18 mouse cellular contexts compared by ENCODE assay signal in genomic region chr3:89898011-89898410, GRCm38 (mm10). TPM values are rescaled to one million over a fixed set of nuclear protein-coding genes. Genes with fewer than 3 reads are reported as not detected.
DNase-seq lines count a peak whose midpoint lies in the region; ATAC-seq and TF ChIP-seq lines count a peak whose summit lies in the region.
"Had no signal": no experiment of that assay in that cellular context is flagged by ENCODE, and none has a peak within 500 bp of the region (broad histone marks: within the 10 kb centered on the region; RNA-seq: fewer than 3 reads in every experiment).

No protein-coding gene starts in this region.

- ATAC-seq in heart, postnatal 0 days (ENCODE audit: insufficient read depth, low read depth): no peak
- ATAC-seq in liver, postnatal 0 days: no peak
- ATAC-seq in liver, embryonic 11.5 days (replicated peaks; ENCODE audit: low FRiP score): no peak
- no peak for ATAC-seq in limb, embryonic 15.5 days (ENCODE audit: insufficient number of reproducible peaks, low FRiP score, low TSS enrichment, low read depth)
- no peak for ATAC-seq in stomach, postnatal 0 days (ENCODE audit: low FRiP score, low TSS enrichment)
- ATAC-seq: forebrain, embryonic 16.5 days; intestine, embryonic 15.5 days had no signal

- no peak for TF ChIP-seq CTCF in heart, postnatal 0 days (IDR thresholded peaks at IDR 0.05; ENCODE audit: low read depth)
- no peak for TF ChIP-seq CTCF in liver, postnatal 0 days (IDR thresholded peaks at IDR 0.05; ENCODE audit: low read depth)
- TF ChIP-seq CTCF in stomach, postnatal 0 days (IDR thresholded peaks at IDR 0.05; ENCODE audit: low read depth): no peak

- no peak for TF ChIP-seq EP300 in heart, postnatal 0 days (IDR thresholded peaks at IDR 0.05; ENCODE audit: low read depth)
- TF ChIP-seq EP300 in liver, postnatal 0 days (IDR thresholded peaks at IDR 0.05; ENCODE audit: low read depth): no peak
- no peak for TF ChIP-seq EP300 in stomach, postnatal 0 days (optimal IDR thresholded peaks at IDR 0.05)

- no peak overlapping the region for H3K9ac ChIP-seq in heart, postnatal 0 days (replicated peaks; ENCODE audit: low read depth, low read length)
- H3K9ac ChIP-seq in liver, postnatal 0 days (replicated peaks): peak overlapping the region; percentile 44; the same call in 1 of the 2 replicates
- no peak overlapping the region for H3K9ac ChIP-seq in liver, embryonic 11.5 days (ENCODE audit: low read depth, low read length)
- no peak overlapping the region for H3K9ac ChIP-seq in limb, embryonic 15.5 days
- H3K9ac ChIP-seq in stomach, postnatal 0 days (ENCODE audit: low read length): no peak overlapping the region; the same call in 1 of the 2 replicates
- H3K9ac ChIP-seq: forebrain, embryonic 12.5 days; hindbrain, embryonic 14.5 days; intestine, embryonic 15.5 days had no signal

- peak; percentile 2 for DNase-seq in heart, postnatal 0 days (ENCODE audit: low spot score)
- no peak for DNase-seq in heart, postnatal 10 days
- DNase-seq in liver, postnatal 0 days: no peak
- no peak for DNase-seq in liver, embryonic 11.5 days (ENCODE audit: low spot score)
- DNase-seq in stomach, postnatal 0 days (ENCODE audit: low spot score): no peak
- DNase-seq in cerebellum, postnatal 25 days: no peak
- DNase-seq: adrenal gland, adult 8-10 months; cerebellum, adult 11 months; cerebellum, adult 9-10 months; cerebellum, postnatal 36 days; gastrocnemius, postnatal 25 days had no signal

- H3K9me3 ChIP-seq in heart, postnatal 0 days (replicated peaks; ENCODE audit: control insufficient read depth, low read length): no peaks in the 10 kb centered on the region
- no peaks in the 10 kb centered on the region for H3K9me3 ChIP-seq in liver, postnatal 0 days (ENCODE audit: low read length)
- no peaks in the 10 kb centered on the region for H3K9me3 ChIP-seq in liver, embryonic 11.5 days (ENCODE audit: control insufficient read depth, low read length)
- H3K9me3 ChIP-seq in limb, embryonic 15.5 days: no peaks in the 10 kb centered on the region
- no peaks in the 10 kb centered on the region for H3K9me3 ChIP-seq in stomach, postnatal 0 days (ENCODE audit: control insufficient read depth, low read length)
- H3K9me3 ChIP-seq: forebrain, embryonic 12.5 days; heart, embryonic 10.5 days; hindbrain, embryonic 10.5 days; intestine, embryonic 15.5 days had no signal

- H3K27me3 ChIP-seq in heart, postnatal 0 days (ENCODE audit: control insufficient read depth, insufficient read depth, low read length): peaks cover 9% of the 10 kb centered on the region; the same call in 1 of the 2 replicates
- no peaks in the 10 kb centered on the region for H3K27me3 ChIP-seq in liver, postnatal 0 days (ENCODE audit: insufficient read depth, low read length)
- H3K27me3 ChIP-seq in liver, embryonic 11.5 days (replicated peaks; ENCODE audit: control insufficient read depth, insufficient read depth, low read length): no peaks in the 10 kb centered on the region
- no peaks in the 10 kb centered on the region for H3K27me3 ChIP-seq in limb, embryonic 15.5 days
- H3K27me3 ChIP-seq in stomach, postnatal 0 days (ENCODE audit: control insufficient read depth, insufficient read depth, low read length): no peaks in the 10 kb centered on the region
- H3K27me3 ChIP-seq: forebrain, embryonic 12.5 days; intestine, embryonic 15.5 days had no signal

- H3K4me1 ChIP-seq in heart, postnatal 0 days (ENCODE audit: control insufficient read depth, insufficient read depth): peaks cover 5% of the 10 kb centered on the region; the same call in 1 of the 2 replicates
- peaks cover 46% of the 10 kb centered on the region for H3K4me1 ChIP-seq in liver, postnatal 0 days (ENCODE audit: insufficient read depth)
- peaks cover 9% of the 10 kb centered on the region for H3K4me1 ChIP-seq in liver, embryonic 11.5 days (replicated peaks; ENCODE audit: control insufficient read depth, insufficient read depth, low read length)
- peaks cover 11% of the 10 kb centered on the region for H3K4me1 ChIP-seq in limb, embryonic 15.5 days
- H3K4me1 ChIP-seq in stomach, postnatal 0 days (replicated peaks; ENCODE audit: control insufficient read depth, insufficient read depth): peaks cover 14% of the 10 kb centered on the region; the same call in 1 of the 2 replicates

- H3K4me2 ChIP-seq in heart, postnatal 0 days (ENCODE audit: low read depth, low read length): no peak overlapping the region
- H3K4me2 ChIP-seq in liver, postnatal 0 days (ENCODE audit: low read depth, low read length): no peak overlapping the region
- H3K4me2 ChIP-seq in liver, embryonic 11.5 days: no peak overlapping the region
- no peak overlapping the region for H3K4me2 ChIP-seq in limb, embryonic 15.5 days
- no peak overlapping the region for H3K4me2 ChIP-seq in stomach, postnatal 0 days (replicated peaks; ENCODE audit: low read depth)
- H3K4me2 ChIP-seq: forebrain, embryonic 12.5 days; hindbrain, embryonic 14.5 days; intestine, embryonic 15.5 days had no signal

- no peaks in the 10 kb centered on the region for H3K36me3 ChIP-seq in heart, postnatal 0 days (replicated peaks; ENCODE audit: control insufficient read depth, insufficient read depth, low read length)
- peaks cover 5% of the 10 kb centered on the region; the same call in 1 of the 2 replicates for H3K36me3 ChIP-seq in liver, postnatal 0 days (replicated peaks; ENCODE audit: insufficient read depth, low read length)
- no peaks in the 10 kb centered on the region for H3K36me3 ChIP-seq in liver, embryonic 11.5 days (ENCODE audit: control insufficient read depth, insufficient read depth, low read length)
- H3K36me3 ChIP-seq in limb, embryonic 15.5 days: no peaks in the 10 kb centered on the region
- no peaks in the 10 kb centered on the region for H3K36me3 ChIP-seq in stomach, postnatal 0 days (ENCODE audit: control insufficient read depth, insufficient read depth, low read length)
- H3K36me3 ChIP-seq: forebrain, embryonic 12.5 days; heart, embryonic 10.5 days; hindbrain, embryonic 10.5 days; intestine, embryonic 15.5 days had no signal

- intact Hi-C loops in heart, postnatal 10 days (cut with DNase I): no loop called here

- H3K27ac ChIP-seq in heart, postnatal 0 days (ENCODE audit: low read depth): no peak overlapping the region
- peak overlapping the region; percentile 89 for H3K27ac ChIP-seq in liver, postnatal 0 days (ENCODE audit: low read depth)
- H3K27ac ChIP-seq in liver, embryonic 11.5 days (ENCODE audit: low read depth, low read length): no peak overlapping the region
- H3K27ac ChIP-seq in limb, embryonic 15.5 days: peak overlapping the region; percentile 63
- 0 out of 2 replicates have a peak overlapping the region, but pooled peaks have one; percentile 5 for H3K27ac ChIP-seq in stomach, postnatal 0 days (replicated peaks)
- H3K27ac ChIP-seq: forebrain, embryonic 12.5 days; heart, embryonic 10.5 days; hindbrain, embryonic 10.5 days; hindbrain, embryonic 14.5 days; intestine, embryonic 15.5 days had no signal

- whole genome bisulfite sequencing in heart, postnatal 0 days: 64% methylated on average over 10 of the region's 10 CpGs
- 79% methylated on average over 10 of the region's 10 CpGs for WGBS in liver, postnatal 0 days (ENCODE audit: insufficient replicate concordance)
- WGBS in liver, embryonic 11.5 days: 75% methylated on average over 10 of the region's 10 CpGs
- WGBS in limb, embryonic 15.5 days: 56% methylated on average over 10 of the region's 10 CpGs
- 70% methylated on average over 10 of the region's 10 CpGs for WGBS in stomach, postnatal 0 days

- H3K4me3 ChIP-seq in heart, postnatal 0 days (ENCODE audit: low read depth, low read length): no peak overlapping the region
- no peak overlapping the region for H3K4me3 ChIP-seq in liver, postnatal 0 days (ENCODE audit: low read depth, low read length)
- H3K4me3 ChIP-seq in liver, embryonic 11.5 days (ENCODE audit: low read depth, low read length): no peak overlapping the region
- no peak overlapping the region for H3K4me3 ChIP-seq in limb, embryonic 15.5 days
- no peak overlapping the region for H3K4me3 ChIP-seq in stomach, postnatal 0 days (ENCODE audit: low read depth, low read length)
- H3K4me3 ChIP-seq: forebrain, embryonic 12.5 days; heart, embryonic 10.5 days; hindbrain, embryonic 10.5 days; intestine, embryonic 15.5 days had no signal

RNA-seq across cellular contexts. Expression of gene Il6ra, which starts 15.0 kb away (rescaled TPM):
- 2.0 and 3.1 TPM in 2 replicates for total RNA-seq in heart, postnatal 0 days (2014; rRNA removed; ENCODE audit: low replicate concordance)
- 0.92 and 1.1 TPM in 2 replicates for polyA plus RNA-seq in heart, postnatal 0 days (2015; fragmentation: Nextera tagmentation; extraction: Ambion mirVana)
- 1 to 10 TPM; 3.9 to 4.0 TPM for total RNA-seq in heart, postnatal 10 days (2021)
- polyA plus RNA-seq in liver, postnatal 0 days (2015; fragmentation: Nextera tagmentation; extraction: Ambion mirVana): 10.2 and 11.8 TPM in 2 replicates
- polyA plus RNA-seq in liver, embryonic 11.5 days (2014; fragmentation: Nextera tagmentation; extraction: Ambion mirVana): 0.71 and 1.0 TPM in 2 replicates
- 2.9 and 3.0 TPM in 2 replicates for polyA plus RNA-seq in limb, embryonic 15.5 days (2015; fragmentation: Nextera tagmentation; extraction: Ambion mirVana)
- polyA plus RNA-seq in stomach, postnatal 0 days (2015; fragmentation: Nextera tagmentation; extraction: Ambion mirVana): 4.3 and 4.5 TPM in 2 replicates

Comparison
In these comparisons a context has a peak if more than half of its experiments do, and no peak if none do; other contexts are left out.
1. H3K27ac ChIP-seq: peak in liver, postnatal 0 days (single experiment), limb, embryonic 15.5 days (single experiment) and stomach, postnatal 0 days (single experiment); none in heart, postnatal 0 days (single experiment) and liver, embryonic 11.5 days (single experiment).